Mouse (Mus musculus) heart, adult 18-20 months (tissue): ENCODE measurements around the gene Ddx23. TPM values are rescaled to one million over a fixed set of nuclear protein-coding genes. Genes with fewer than 3 reads are reported as not detected.

Experiments used
- DNase-seq, 2 experiments: peaks; one replicate each; pipeline ENCODE4 v3.0.0; 2021 to 2022; ENCODE audit warnings: mixed read lengths in 1 of 2
- long read RNA-seq, 2 experiments: library from polyadenylated mRNA; stranded (forward); transcript quantifications; one replicate each; pipeline ENCODE4 v2.0.0; 2021
- total RNA-seq, 2 experiments: library from RNA; stranded (reverse); gene quantifications; 2 replicates each; pipeline ENCODE4 v1.2.3; 2021

Ddx23 gene
- 10 to 100 TPM; 60.7 to 63.2 TPM for total RNA-seq
- long read RNA-seq, experiment 1, transcript Ddx23-201 (17 exons, 3,187 nt), result major isoform, 6 of 25 reads
- long read RNA-seq, experiment 1, partial matches to known transcripts, result 4 of 25 reads
- long read RNA-seq, experiment 1, other reads (novel, unspliced or antisense), result 14 of 25 reads
- long read RNA-seq, experiment 2, partial matches to known transcripts, result 1 of 18 reads
- long read RNA-seq, experiment 2, other reads (novel, unspliced or antisense), result 15 of 18 reads

- peak; percentile 97 to 98 for DNase-seq
Observed at GRCm38 (mm10) chr15:98662567-98663545, at the start of gene Ddx23. Ddx23 (minus strand) TSS chr15:98662894.

GRCm38 (mm10) chr15:98710442-98710841 lies 47.7 kb upstream of the Ddx23 start:
- peak; percentile 43 to 72 for DNase-seq

DNA sequence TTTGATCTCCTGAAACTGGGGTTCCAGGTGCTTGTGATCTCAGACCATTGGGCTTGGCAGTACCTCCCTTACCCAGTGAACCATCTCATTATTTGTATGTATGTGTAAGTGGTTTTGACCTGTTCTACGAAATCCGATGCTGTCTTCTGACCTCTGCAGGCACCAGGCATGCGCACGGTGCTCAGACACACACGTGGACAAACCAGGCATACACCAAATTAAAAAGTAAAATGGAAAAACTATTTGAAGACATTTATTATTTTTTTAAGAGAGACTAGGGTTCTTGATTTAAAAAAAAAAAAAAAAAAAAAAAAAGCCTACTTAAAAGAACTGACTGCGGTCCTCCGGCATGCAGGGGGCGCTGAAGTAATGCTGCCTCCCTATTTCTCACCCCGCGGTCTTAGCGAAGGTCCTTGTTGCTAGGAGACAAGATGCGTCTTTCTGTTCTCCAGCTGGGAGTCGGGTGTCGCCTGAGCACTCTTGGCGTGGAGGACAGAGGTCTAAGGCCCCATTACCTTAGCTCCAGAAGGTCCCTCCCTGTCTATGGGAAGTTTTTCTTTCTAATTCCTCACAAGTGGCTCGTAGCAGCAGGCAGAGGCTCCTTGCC lies 45.2 kb upstream of the Ddx23 start, which contains the start of gene Ccdc65:
TSS of gene Ccdc65 (plus strand) at position 442 of the 607 bp plus-strand sequence.
- DNase-seq, result peak; percentile 86 to 90

DNA sequence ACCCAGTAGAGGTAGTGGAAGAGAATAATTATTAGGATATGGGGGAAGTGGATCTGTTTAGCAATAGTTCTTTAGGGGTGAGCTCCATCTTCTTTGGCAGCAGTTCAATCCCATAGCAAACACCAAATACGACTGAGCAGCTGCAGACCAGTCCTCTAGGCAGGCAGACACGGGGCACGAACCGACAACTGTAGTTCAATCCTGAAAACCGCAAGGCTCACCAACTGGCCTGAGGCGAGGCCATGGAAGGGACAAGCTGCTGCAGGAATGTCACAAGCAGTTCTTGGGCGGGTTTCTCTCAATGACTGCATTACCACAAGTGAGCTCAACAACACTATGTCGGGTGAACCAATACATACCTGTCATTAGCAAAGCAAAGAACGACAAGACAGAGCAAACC lies 41.6 kb upstream of the Ddx23 start:
- DNase-seq, result no peak

- peak; percentile 85 to 92 for DNase-seq
Observed at GRCm38 (mm10) chr15:98699190-98700105, 36.8 kb upstream of the Ddx23 start.

DNA sequence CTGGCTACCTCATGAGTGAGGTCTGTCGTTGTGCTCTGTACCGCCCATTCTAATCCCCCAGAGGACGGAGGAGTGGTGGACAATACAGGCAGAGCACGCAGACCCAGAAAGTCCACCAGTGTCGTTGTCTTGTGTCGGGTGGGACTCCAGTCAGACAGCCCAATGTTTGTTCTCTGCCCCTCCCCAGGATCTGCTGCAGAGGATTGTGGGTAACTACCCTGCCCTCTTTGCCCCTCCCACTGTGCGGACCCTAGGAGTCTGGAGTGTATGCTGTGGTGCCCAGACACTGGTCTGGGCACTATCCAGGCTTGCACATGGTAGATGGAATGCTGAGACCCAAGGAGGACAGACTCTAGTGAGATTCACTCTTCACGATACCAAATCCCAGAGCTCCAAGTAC lies 33.5 kb upstream of the Ddx23 start:
- DNase-seq, result no peak

GRCm38 (mm10) chr15:98695726-98696125 lies 33.0 kb upstream of the Ddx23 start:
- DNase-seq, result peak; percentile 40 to 55

GRCm38 (mm10) chr15:98692171-98692715 lies 29.5 kb upstream of the Ddx23 start:
- DNase-seq, result peak; percentile 49 to 75

- no peak for DNase-seq
Observed at GRCm38 (mm10) chr15:98691486-98692147, 28.9 kb upstream of the Ddx23 start.

GRCm38 (mm10) chr15:98689682-98690081 lies 27.0 kb upstream of the Ddx23 start:
- DNase-seq, result no peak

- DNase-seq, result no peak
Observed at GRCm38 (mm10) chr15:98685926-98686325, 23.2 kb upstream of the Ddx23 start.

GRCm38 (mm10) chr15:98683746-98684145 lies 21.1 kb upstream of the Ddx23 start:
- DNase-seq, result no peak

DNA sequence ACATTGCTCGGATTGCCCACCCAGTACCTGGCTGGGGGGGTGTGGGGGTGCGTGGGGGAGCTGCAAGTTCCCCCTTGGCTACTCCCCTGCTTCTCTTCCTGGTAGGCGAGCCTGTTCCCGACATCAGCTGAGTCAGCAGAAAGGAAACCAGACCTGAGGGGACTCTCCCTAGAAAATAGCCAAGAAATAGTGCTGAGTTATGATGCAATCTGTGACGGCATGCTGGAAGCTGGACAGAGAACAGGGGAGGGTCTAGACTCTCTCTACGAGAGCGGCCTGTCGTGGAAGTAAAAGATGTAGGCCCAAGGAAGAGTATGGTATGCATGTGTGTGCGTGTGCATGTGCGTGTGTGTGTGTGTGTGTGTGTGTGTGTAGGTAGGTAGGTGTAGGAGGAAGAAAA lies 20.5 kb upstream of the Ddx23 start:
- no peak for DNase-seq

- no peak for DNase-seq
Observed at GRCm38 (mm10) chr15:98681633-98682032, 18.9 kb upstream of the Ddx23 start.

- no peak for DNase-seq
Observed at GRCm38 (mm10) chr15:98680660-98681059, 18.0 kb upstream of the Ddx23 start.

GRCm38 (mm10) chr15:98677977-98678376 lies 15.3 kb upstream of the Ddx23 start:
- DNase-seq, result no peak

DNA sequence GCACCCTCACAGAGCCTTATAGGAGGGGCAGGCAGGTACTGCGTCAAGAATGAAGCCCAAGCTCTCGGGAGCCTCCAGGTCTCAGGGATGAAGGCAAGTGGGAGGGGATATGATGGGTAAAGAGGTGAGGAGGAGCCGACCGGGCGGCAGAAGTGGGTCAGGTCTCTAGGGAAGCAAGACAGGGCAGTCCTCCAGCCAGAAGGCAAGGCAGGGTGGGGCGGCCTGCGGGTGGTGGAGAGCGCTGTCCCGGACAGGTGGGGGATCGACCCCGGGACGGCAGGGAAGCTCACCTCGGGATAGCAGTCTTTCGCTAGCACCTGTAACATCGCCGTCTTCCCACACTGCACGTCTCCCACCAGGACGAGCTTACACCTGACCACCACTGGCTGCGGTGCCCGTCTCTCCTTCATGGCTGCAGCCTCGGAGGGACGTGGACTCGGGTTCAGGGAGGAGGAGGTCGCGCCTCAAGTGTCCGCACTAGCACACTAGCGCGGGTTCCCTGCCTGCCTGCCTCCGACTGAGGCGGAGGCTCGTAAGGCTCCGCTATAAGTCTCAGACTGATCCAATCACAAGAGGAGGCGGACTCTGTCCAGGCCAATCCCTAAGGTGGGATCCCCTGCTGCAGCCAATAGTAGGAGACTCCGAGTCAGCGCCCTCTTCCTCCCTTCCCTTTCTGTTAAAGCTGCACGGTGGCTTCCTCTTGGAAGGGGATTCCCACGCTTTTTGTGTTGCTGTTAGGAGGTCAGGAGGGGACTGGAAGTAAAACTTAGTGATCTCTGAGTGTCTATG lies 14.4 kb upstream of the Ddx23 start, which contains the start of gene Rnd1:
TSS of gene Rnd1 (minus strand) at position 522 of the 789 bp plus-strand sequence.
- DNase-seq, result peak; percentile 89 to 94

DNA sequence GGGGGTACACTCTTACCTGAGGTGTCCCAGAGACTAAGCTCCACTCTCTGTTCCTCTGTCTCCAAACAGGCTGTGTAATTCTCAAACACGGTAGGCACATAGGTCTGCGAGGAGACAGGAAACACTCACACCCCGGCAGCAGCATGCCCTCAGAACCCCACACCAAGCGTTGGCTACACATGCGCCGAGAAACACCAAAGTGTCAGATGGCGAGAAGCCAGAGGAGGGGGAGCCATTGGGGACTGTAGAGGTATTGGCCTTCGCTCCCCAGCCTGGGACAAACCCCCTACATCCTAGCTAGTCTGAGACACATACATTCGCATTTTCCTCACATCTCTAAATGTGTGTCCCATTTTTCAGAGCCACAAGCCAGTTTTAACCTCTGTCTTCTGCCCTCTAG lies 13.8 kb upstream of the Ddx23 start:
- DNase-seq, result peak in 1 of 2 experiments; percentile 29

DNA sequence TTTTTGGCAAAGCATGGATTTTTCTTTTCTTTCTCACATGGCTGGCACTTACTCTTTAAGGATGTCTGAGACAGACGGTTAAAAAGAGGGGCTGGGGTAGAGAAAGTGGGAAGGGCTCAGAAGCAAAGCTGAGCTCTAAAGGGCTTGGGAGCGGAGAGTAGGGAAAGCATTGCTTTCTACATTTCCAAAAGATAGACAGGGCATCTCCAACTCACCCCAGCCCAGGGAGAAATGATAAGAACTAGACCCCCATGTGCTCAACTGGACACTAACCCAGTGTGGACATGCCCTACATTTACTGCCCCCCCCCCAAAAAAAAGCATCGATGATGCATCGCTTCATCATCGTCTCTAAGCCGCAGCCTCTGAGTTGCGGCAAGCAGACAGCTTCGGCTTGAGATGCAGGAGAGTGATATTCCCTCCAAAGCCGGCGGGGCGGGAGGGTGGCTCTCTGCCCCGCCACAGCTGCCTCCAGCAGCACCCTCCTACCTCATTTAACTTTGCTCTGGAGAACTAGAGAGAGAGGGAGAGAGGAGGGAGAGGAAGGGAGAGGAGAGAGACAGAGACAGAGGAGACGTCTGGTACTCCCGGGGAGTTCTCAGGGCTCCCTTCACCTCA lies 13.0 kb upstream of the Ddx23 start:
- no peak for DNase-seq
